Mouse (Mus musculus): Measurements from ENCODE around the gene Mecom. TPM values are rescaled to one million over a fixed set of nuclear protein-coding genes. Genes with fewer than 3 reads are reported as not detected.
A peak's percentile ranks its signal among the peaks of the same experiment; 100 is the strongest.

The Mecom gene
- polyA plus RNA-seq, 1 experiment from 2014 or later: 68.8 TPM

DNA sequence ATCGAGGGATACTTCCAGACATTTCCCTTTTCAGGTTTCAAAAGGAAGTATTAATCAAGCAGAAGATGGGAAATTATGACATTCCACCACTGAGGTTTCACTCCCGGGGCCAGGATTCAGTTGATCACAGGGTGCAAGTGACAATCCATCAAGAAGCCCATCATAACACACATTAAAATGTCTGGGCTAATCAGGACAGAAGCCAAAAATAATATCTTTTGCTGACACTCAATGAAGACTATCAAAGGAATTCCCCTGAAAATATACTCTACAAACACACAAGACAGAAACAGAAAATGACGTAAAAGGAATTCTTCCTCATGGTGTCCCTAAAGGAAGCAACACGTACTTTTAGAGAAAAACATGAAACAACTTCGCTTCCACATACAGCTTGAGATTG, 371.2 kb downstream of the Mecom start:
- WGBS: 37% methylated on average over 5 of the region's 5 CpGs
- Histone ChIP-seq H3K36me3 (no peaks in the 10 kb centered on the region), H3K4me2 (no peak overlapping the region), H3K4me1 (0 out of 2 replicates have a peak, but pooled peaks cover 11% of the 10 kb centered on the region), H3K27ac (no peak overlapping the region), H3K9ac (no peak overlapping the region), H3K4me3 (no peak overlapping the region), H3K9me3 (no peaks in the 10 kb centered on the region), H3K27me3 (no peaks in the 10 kb centered on the region)
- ATAC-seq (ENCODE audit: borderline replicate concordance, extremely low read depth, low FRiP score, low TSS enrichment): 0 out of 2 replicates have a peak, but pooled peaks have one; percentile 42

DNA sequence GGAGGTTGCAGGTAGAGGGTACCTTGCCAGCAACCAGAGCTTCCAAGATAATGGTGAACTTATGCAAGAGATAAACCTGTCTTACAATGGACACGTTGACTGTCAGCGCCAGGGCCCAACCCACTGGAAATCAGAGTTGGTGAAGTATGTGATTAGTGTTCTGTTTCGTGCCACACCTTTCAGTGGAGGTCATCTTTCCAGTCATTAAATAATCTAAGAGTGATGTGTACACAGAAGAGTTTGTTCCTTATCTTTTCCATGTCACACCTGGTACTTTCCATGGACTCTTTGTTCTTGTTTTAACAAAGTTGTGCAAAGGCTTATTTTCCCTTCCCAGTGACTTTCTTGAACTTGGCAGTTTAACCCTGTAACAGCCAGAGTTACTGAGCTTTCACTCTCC, 374.0 kb downstream of the Mecom start:
- no peak overlapping the region for H3K27ac ChIP-seq
- no peak for ATAC-seq (ENCODE audit: borderline replicate concordance, extremely low read depth, low FRiP score, low TSS enrichment)
- no peak overlapping the region for H3K4me3 ChIP-seq
- no peak overlapping the region for H3K4me2 ChIP-seq
- 60% methylated on average over 3 of the region's 3 CpGs for WGBS
- no peaks in the 10 kb centered on the region for H3K27me3 ChIP-seq
- H3K9me3 ChIP-seq: no peaks in the 10 kb centered on the region
- H3K4me1 ChIP-seq: 0 out of 2 replicates have a peak, but pooled peaks cover 11% of the 10 kb centered on the region
- H3K36me3 ChIP-seq: no peaks in the 10 kb centered on the region
- H3K9ac ChIP-seq: no peak overlapping the region

DNA sequence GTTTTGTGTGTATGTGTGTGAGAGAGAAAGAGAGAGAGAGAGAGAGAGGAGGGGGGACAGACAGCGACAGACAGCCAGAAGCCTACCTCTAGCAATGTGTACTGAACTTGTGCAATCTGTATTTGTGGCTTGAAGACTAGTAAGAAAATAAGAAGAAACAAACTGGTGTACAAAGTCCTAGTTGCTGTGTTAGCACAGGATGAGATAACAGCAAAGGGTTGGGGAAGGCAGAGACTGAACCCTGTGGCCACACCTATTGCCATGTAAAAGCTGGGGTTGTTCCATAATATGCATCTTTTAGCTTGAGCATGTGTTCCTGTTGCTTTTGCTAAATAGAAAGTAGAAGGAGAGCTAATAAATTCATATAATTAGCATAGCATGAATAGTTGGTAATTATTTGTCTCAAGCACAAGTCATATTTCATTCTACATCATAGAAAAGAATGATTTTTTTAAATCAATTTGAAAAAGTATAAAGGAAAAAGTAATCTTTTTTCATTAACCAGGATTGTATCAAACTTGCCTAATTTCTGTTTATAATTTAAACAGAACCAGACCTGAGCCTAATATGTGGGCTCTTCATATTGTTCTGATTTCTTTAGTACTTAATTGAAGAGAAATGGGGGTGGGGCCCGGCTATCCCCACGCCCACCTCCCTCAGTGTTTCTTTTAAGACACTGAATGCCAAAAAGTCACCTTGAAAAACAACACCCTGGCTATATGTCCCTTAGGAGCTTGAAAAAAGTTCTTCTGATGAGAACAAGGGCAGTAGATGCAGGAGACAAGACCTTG, 379.2 kb downstream of the Mecom start:
- no peak overlapping the region for H3K27ac ChIP-seq
- H3K36me3 ChIP-seq: no peaks in the 10 kb centered on the region
- H3K4me2 ChIP-seq: no peak overlapping the region
- H3K4me3 ChIP-seq: no peak overlapping the region
- no peaks in the 10 kb centered on the region for H3K4me1 ChIP-seq
- H3K9ac ChIP-seq: no peak overlapping the region
- H3K27me3 ChIP-seq: no peaks in the 10 kb centered on the region
- WGBS: 93% methylated on average over 3 of the region's 3 CpGs
- H3K9me3 ChIP-seq: no peaks in the 10 kb centered on the region
- ATAC-seq (ENCODE audit: borderline replicate concordance, extremely low read depth, low FRiP score, low TSS enrichment): no peak

DNA sequence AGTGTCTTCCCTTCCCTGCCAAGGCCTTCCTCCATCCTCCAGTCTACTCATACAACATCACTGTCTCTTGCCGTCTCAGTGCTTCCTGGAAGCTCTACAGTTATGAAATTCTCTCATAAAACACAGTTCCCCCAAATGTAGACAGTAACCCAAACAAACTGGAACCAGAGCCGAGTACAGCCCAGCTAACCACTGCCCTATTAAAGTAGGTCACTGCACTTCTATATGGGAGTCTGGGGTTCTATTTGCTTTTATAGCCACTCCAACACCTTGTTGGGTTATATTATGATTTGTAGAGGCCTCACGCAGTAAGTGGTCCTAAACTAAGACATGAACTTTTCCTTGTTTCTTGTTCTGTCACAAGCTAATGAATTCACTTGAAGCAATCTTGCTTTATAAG, 380.8 kb downstream of the Mecom start:
- Histone ChIP-seq H3K4me3 (no peak overlapping the region), H3K27ac (no peak overlapping the region), H3K27me3 (no peaks in the 10 kb centered on the region), H3K4me2 (no peak overlapping the region), H3K9ac (no peak overlapping the region), H3K9me3 (no peaks in the 10 kb centered on the region), H3K36me3 (no peaks in the 10 kb centered on the region), H3K4me1 (peaks cover 3% of the 10 kb centered on the region; the same call in 1 of the 2 replicates)
- WGBS: 80% methylated on average over 3 of the region's 3 CpGs
- no peak for ATAC-seq (ENCODE audit: borderline replicate concordance, extremely low read depth, low FRiP score, low TSS enrichment)

DNA sequence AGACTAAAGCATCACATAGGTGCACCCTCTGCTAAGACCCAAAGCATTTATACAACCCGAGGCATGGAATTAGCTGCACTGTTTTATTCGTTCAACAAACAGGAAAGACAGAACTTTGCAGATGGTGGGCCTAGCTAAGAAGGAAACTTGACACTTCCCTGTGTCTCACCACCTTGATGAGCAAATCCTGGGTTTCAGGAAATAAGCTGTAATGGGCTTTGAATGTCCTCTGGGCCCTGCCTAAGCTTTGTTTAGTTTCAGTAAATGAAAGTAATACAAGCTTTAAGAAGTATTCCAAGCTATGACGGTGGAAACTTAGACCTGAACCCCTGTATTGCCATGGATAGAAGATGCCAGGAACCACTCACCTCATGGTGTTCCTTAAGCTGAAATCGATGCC, 383.0 kb downstream of the Mecom start:
- Histone ChIP-seq H3K27me3 (no peaks in the 10 kb centered on the region), H3K27ac (no peak overlapping the region), H3K4me3 (no peak overlapping the region), H3K36me3 (no peaks in the 10 kb centered on the region), H3K9ac (no peak overlapping the region), H3K4me1 (peaks cover 14% of the 10 kb centered on the region), H3K4me2 (no peak overlapping the region), H3K9me3 (no peaks in the 10 kb centered on the region)
- ATAC-seq (ENCODE audit: borderline replicate concordance, extremely low read depth, low FRiP score, low TSS enrichment): no peak
- WGBS: 70% methylated on average over 4 of the region's 4 CpGs

DNA sequence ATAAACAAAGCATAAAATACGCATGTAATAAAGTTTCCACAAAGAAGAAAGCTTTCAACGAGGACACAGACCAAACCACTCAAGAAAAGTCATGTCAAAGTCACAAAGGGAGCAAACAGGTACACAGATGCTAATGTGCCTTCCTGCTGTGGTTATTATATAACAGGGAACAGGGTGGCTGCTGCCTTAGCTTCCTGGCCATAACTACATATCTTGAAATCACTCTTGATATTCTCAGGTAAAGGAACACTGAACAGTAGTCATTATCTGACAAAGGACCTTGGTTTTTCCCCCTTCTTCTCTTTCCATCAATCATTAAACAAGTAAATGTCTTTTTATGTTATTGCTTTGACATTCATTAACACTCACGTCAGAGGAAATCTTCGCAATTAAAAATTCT, 384.4 kb downstream of the Mecom start:
- no peak for ATAC-seq (ENCODE audit: borderline replicate concordance, extremely low read depth, low FRiP score, low TSS enrichment)
- H3K9ac ChIP-seq: no peak overlapping the region
- no peak overlapping the region for H3K27ac ChIP-seq
- no peak overlapping the region for H3K4me2 ChIP-seq
- peaks cover 14% of the 10 kb centered on the region for H3K4me1 ChIP-seq
- no peak overlapping the region for H3K4me3 ChIP-seq
- 63% methylated on average over 4 of the region's 4 CpGs for WGBS
- H3K27me3 ChIP-seq: no peaks in the 10 kb centered on the region
- no peaks in the 10 kb centered on the region for H3K9me3 ChIP-seq
- H3K36me3 ChIP-seq: no peaks in the 10 kb centered on the region

DNA sequence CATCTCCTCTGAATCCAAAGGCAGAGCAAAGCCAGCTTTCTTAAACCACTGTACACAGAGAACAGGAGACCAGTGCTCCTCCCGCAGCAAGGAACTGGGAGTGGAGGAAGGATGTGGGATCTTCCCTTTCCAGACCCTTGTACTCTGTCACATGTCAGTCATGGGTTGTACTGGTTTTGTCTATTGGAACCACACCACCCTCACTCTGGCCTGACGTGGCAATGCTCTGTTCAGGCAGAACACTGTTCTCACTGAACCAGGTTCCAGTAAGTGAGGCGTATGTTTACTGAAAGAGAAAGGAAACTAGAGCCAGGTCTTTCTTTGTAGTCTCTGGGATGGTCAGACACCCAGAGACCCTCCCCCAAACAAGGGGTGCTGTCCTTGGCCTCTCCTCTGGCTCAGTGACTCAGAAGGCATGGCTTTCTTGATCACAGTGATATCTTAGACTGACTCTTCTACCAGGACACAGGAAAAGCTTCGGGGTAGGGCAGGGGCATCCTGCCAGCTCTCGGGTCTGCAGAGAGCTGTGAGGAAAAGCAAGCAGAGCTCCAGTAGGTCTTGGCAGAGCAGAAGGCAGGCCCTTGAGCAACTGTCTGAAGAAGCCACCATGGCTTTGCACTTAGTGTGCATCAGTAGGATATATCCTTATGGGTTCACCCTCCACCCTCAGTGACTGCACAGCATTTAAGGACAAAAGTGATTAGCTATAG, 386.7 kb downstream of the Mecom start:
- Histone ChIP-seq H3K4me2 (no peak overlapping the region), H3K4me1 (peaks cover 14% of the 10 kb centered on the region), H3K27ac (peak overlapping the region; percentile 29), H3K9ac (no peak overlapping the region), H3K27me3 (no peaks in the 10 kb centered on the region), H3K4me3 (no peak overlapping the region), H3K36me3 (no peaks in the 10 kb centered on the region), H3K9me3 (no peaks in the 10 kb centered on the region)
- ATAC-seq (ENCODE audit: borderline replicate concordance, extremely low read depth, low FRiP score, low TSS enrichment): no peak
- 57% methylated on average over 5 of the region's 5 CpGs for WGBS

DNA sequence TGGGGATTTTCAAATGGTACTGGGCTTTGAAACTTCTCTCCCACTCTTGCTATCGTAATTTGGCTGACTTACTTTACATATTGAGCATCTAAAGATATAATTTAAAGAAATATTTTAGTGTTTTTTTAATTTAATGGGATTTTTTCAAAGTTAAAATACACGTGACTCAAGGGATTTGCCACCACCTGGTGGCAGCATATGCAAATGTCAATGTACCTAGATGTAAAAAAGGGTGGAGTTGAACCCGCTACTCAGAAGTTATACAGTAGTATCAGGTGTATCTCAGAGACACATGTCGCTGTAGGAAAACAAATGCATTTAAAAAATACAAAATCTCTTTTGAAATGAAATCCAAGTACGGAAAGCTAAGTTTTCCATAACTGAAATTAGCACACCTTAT, 387.5 kb downstream of the Mecom start:
- no peak overlapping the region for H3K9ac ChIP-seq
- ATAC-seq (ENCODE audit: borderline replicate concordance, extremely low read depth, low FRiP score, low TSS enrichment): no peak
- no peak overlapping the region for H3K4me3 ChIP-seq
- H3K9me3 ChIP-seq: no peaks in the 10 kb centered on the region
- H3K27me3 ChIP-seq: no peaks in the 10 kb centered on the region
- H3K4me1 ChIP-seq: peaks cover 14% of the 10 kb centered on the region
- no peaks in the 10 kb centered on the region for H3K36me3 ChIP-seq
- no peak overlapping the region for H3K27ac ChIP-seq
- 76% methylated on average over 5 of the region's 5 CpGs for WGBS
- H3K4me2 ChIP-seq: no peak overlapping the region

DNA sequence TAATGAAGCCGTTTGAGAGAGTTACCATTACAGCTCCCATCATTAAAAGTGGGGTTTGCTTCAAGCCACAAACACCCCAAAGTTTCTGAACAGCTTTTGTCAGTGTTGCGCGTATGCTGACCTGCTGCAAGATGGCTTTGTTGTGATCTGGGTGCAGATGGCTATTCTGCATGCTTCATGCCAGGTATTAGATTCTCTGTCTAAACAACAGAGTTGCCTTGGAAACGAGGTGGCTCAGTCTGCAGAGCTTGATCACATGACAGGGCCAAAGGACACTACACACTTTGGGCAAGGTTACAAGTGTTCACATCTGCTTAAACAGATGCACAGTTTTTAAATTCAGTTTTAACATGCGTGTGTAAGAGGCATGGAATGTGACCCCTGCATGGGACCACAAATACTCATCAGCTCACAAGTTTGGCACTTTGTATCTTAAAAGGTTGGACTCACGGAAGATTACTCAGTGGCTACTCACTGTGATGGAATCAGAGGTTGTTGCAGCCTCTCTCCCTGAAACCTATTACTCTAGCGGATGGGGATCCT, 390.6 kb downstream of the Mecom start:
- no peak overlapping the region for H3K4me2 ChIP-seq
- no peaks in the 10 kb centered on the region for H3K9me3 ChIP-seq
- H3K36me3 ChIP-seq: no peaks in the 10 kb centered on the region
- H3K4me1 ChIP-seq: peaks cover 11% of the 10 kb centered on the region
- no peak for ATAC-seq (ENCODE audit: borderline replicate concordance, extremely low read depth, low FRiP score, low TSS enrichment)
- no peak overlapping the region for H3K27ac ChIP-seq
- H3K4me3 ChIP-seq: no peak overlapping the region
- no peak overlapping the region for H3K9ac ChIP-seq
- WGBS: 70% methylated on average over 7 of the region's 7 CpGs
- H3K27me3 ChIP-seq: no peaks in the 10 kb centered on the region

DNA sequence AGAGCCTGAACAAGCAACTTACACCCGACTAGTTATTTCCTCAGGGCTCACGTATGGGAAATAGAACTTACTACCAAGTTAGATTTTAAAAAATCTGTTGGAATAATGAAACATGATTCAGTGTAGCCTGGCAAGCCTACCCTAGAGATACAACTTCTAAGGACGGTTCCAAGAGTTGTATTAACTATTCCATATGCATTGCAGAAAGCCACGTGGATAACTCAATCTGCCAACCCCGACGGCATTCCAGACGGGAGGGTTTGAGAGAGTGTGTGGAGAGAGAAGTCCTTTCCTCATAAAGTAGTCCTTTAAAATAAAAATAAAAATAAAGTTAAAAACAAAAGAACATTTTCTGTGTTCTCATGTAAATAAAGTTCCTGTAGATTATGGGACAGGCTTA, 393.4 kb downstream of the Mecom start:
- Histone ChIP-seq H3K4me3 (no peak overlapping the region), H3K9me3 (no peaks in the 10 kb centered on the region), H3K27ac (no peak overlapping the region), H3K4me2 (no peak overlapping the region), H3K9ac (no peak overlapping the region), H3K27me3 (no peaks in the 10 kb centered on the region), H3K4me1 (0 out of 2 replicates have a peak, but pooled peaks cover 8% of the 10 kb centered on the region), H3K36me3 (no peaks in the 10 kb centered on the region)
- 86% methylated on average over 7 of the region's 7 CpGs for WGBS
- ATAC-seq (ENCODE audit: borderline replicate concordance, extremely low read depth, low FRiP score, low TSS enrichment): no peak

DNA sequence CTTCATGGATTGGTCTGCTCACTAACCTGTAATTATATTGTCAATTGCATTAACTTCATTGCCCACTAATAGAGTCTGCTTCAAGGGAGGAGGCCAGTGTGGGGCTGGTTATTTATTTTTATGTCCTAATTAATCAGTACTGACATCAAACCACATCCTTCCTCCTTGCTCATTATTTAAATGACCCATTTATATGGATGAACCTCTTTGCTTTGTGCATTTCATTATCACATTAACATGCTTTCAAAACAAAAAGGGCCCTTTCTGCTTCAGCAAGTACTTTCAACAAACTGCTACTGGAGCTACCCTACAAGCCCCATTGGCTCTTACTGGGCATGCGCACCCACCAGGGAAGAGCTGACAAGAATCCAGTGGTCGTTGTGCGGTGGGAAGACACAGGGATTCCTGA, 393.9 kb downstream of the Mecom start:
- Histone ChIP-seq H3K27me3 (no peaks in the 10 kb centered on the region), H3K4me1 (0 out of 2 replicates have a peak, but pooled peaks cover 11% of the 10 kb centered on the region), H3K9me3 (no peaks in the 10 kb centered on the region), H3K36me3 (no peaks in the 10 kb centered on the region), H3K4me2 (no peak overlapping the region), H3K9ac (no peak overlapping the region), H3K27ac (no peak overlapping the region), H3K4me3 (no peak overlapping the region)
- ATAC-seq (ENCODE audit: borderline replicate concordance, extremely low read depth, low FRiP score, low TSS enrichment): no peak
- 87% methylated on average over 3 of the region's 3 CpGs for WGBS

DNA sequence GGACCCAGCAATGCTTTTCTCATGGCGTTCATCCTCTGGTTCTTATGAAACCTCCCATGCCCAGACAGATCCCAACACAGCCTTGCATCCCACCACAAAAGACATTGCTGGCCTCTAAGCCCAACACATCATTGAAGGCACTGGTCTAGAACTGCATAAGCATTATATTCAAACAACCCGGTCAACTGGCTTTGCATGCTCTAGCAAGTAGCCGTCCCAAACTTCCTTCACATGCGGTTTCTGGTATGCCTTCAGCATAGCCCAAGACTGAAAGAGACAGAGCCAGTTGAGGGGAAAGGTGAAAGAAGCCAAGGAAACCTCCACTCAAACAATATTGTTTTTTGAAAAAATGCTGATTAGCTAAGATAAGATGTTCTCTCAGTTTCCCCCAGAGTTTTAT, 397.7 kb downstream of the Mecom start:
- Histone ChIP-seq H3K9ac (no peak overlapping the region), H3K36me3 (no peaks in the 10 kb centered on the region), H3K4me3 (no peak overlapping the region), H3K4me2 (no peak overlapping the region), H3K9me3 (no peaks in the 10 kb centered on the region), H3K27me3 (no peaks in the 10 kb centered on the region), H3K27ac (no peak overlapping the region), H3K4me1 (0 out of 2 replicates have a peak, but pooled peaks cover 11% of the 10 kb centered on the region)
- no peak for ATAC-seq (ENCODE audit: borderline replicate concordance, extremely low read depth, low FRiP score, low TSS enrichment)
- WGBS: 87% methylated on average over 4 of the region's 4 CpGs
